Mouse (Mus musculus) urinary bladder, postnatal 0 days (tissue): ENCODE data around the gene Igfn1. TPM values are rescaled to one million over a fixed set of nuclear protein-coding genes. Genes with fewer than 3 reads are reported as not detected.

Experiments
- polyA plus RNA-seq: library from polyadenylated mRNA; unstranded; fragments of >200 nt; fragmentation: Nextera tagmentation; extraction: Ambion mirVana; gene quantifications from 2 replicates; pipeline ENCODE4 v1.2.1, GENCODE M21; 2015

Gene Igfn1
- polyA plus RNA-seq: not detected in 2 replicates

GRCm38 (mm10) chr1:136006292-136006748 lies at the start of gene Igfn1:
Igfn1 (minus strand) TSS chr1:136006342.

DNA sequence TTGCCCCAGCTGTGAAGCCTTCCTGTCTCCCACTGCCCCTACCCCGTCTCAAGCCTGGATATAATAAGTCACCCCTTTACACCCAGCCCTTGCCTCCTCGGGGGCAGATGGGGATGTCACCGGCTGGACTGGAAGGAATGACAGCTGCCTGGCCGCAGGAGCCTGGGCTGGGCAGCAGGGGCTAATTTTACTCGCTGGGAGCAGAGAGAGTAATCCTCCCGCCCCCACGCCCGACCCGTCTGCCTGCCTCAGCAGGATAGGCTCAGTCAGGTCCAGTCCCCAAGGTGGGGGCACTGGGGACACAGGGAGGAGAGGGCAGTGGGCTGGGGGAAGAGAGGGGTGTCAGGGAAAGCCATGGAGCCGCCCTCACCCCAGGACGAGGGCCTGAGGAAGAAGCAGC lies 46.4 kb upstream of the Igfn1 start, which contains the start of gene Cacna1s:
Gene Cacna1s, plus strand, starts transcription at position 204 of the 400 bp plus-strand sequence.

GRCm38 (mm10) chr1:136050312-136051012 lies 44.3 kb upstream of the Igfn1 start, which contains the start of gene Ascl5:
Ascl5 (plus strand) TSS chr1:136050804.

DNA sequence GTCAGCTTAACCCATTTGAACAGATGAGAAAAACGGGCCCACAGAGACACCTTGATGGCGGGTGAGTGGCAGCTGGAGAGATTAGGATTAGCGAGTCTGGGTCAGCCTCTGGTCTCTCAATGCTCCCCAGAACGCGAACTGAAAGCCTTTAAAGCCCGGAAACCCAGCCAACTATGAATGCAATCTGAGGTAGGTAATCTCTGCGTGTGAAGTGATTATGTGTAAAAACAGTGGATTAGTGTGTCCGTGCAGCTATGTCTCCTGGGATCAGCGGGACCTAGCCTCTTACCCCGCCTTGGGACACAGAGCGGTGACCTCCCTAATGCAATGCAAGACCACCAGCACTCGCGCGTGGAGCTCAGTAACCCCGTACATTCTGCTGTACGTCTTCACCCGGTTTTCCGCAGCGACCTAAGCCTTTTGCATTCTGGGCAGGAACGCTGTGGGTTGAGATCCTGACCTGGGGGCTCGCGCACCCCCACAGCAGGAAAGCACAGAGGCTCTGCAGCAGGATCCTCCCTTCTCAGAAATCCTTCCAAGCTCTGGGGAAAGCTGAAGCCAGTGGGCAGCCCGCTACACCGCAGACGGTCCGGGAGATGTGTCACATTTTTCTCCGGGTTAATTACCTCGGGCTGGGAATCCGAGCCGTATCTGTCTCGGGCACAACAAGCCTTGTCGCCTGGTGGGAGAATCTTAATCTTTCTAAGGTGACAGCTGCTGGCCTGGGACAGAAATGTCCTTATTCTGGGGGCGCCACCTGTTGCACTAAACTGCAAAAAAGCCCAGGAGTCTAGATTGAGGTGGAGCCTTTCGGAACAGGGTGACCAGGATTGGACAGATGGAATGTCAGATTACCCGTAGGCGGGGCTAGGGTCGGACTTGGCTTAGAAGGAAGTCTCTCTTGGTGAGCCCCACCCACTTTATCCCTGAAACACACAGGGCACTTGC lies 1.3 kb upstream of the Igfn1 start, which contains the start of gene Tmem9:
Gene Tmem9, plus strand, starts transcription at position 940 of the 948 bp plus-strand sequence.

GRCm38 (mm10) chr1:135918644-135919407 lies 87.3 kb downstream of the Igfn1 start, which contains the start of gene Pkp1:
Pkp1 (minus strand) TSS chr1:135919207.

Other genes starting within 250 kb of the Igfn1 start
- gene Phlda3, start 240.2 kb downstream of the Igfn1 start, polyA plus RNA-seq: 142 and 144 TPM in 2 replicates
- gene Tnni1, start 226.9 kb downstream of the Igfn1 start, polyA plus RNA-seq: 1.1 and 2.5 TPM in 2 replicates
- gene Lad1, start 187.7 kb downstream of the Igfn1 start, polyA plus RNA-seq: 28.7 and 32.8 TPM in 2 replicates
- 2,839 and 2,890 TPM in 2 replicates for gene Tnnt2, start 170.0 kb downstream of the Igfn1 start, polyA plus RNA-seq
- 1.3 and 1.5 TPM in 2 replicates for gene Pkp1, start 87.1 kb downstream of the Igfn1 start, polyA plus RNA-seq
- gene Tmem9, start 1.8 kb upstream of the Igfn1 start, polyA plus RNA-seq: 64.1 and 64.3 TPM in 2 replicates
- gene Ascl5, start 44.5 kb upstream of the Igfn1 start, polyA plus RNA-seq: not detected in 2 replicates
- gene Cacna1s, start 46.4 kb upstream of the Igfn1 start, polyA plus RNA-seq: not detected in 2 replicates
- gene Kif21b, start 125.0 kb upstream of the Igfn1 start, polyA plus RNA-seq: 0.53 and 0.59 TPM in 2 replicates
- gene Mroh3, start 206.5 kb upstream of the Igfn1 start, polyA plus RNA-seq: 0.10 TPM in 1 of 2 replicates, not detected in the other
- 9.7 and 12.5 TPM in 2 replicates for gene Inava, start 227.9 kb upstream of the Igfn1 start, polyA plus RNA-seq